Mouse (Mus musculus): ENCODE results near the gene Zfp13.

- no peak for TF ChIP-seq CTCF (IDR thresholded peaks at IDR 0.05; ENCODE audit: low read depth)
- no peak for TF ChIP-seq EP300 (IDR thresholded peaks at IDR 0.05; ENCODE audit: low read depth)
Observed at GRCm38 (mm10) chr17:23572059-23572458, 27.2 kb downstream of the Zfp13 start.
